Mouse (Mus musculus) brain, embryonic 14.5 days (tissue): ENCODE results near the gene Nfkb1.

Experiments used
- CTCF ChIP-seq: fragments of 200-500 bp; IDR thresholded peaks from 2 replicates; pipeline ENCODE4 v1.5.1; 2012; ENCODE audit warnings: inconsistent platforms, mild to moderate bottlenecking, moderate library complexity, borderline replicate concordance; ENCODE audit not compliant: insufficient read depth, insufficient read length; ENCODE audit errors: extremely low read depth
- POLR2A ChIP-seq: fragments of 200-500 bp; IDR thresholded peaks from 2 replicates; pipeline ENCODE4 v1.6.1; 2012; ENCODE audit warnings: mild to moderate bottlenecking, inconsistent platforms, borderline replicate concordance; ENCODE audit not compliant: poor library complexity, insufficient read depth, insufficient read length, severe bottlenecking; ENCODE audit errors: extremely low read depth

DNA sequence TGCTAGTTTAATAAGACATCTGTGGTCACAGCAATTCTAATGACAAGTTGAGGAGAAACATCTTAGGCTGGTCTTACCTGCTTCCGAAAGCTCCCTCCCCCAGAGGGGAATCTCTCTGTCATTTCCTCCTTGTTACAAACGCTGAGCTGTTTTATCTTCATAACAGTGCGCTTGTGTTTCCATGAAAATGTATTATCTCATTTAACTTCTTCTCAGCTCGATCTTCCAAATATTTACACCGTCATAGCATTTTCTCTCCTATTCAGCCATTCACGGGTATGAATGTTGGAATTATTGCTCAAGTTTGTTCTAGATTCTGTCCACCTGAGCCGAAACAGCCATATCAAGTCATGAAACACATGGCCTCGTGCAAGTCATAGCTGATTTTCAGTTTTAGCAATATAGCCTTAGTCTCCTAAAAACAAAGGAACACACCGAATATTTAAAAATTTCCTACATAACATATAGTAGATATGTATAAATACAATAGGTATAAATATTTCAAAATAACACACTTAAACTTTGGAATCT is 19.8 kb upstream of the Nfkb1 start:
- no peak for TF ChIP-seq CTCF
- TF ChIP-seq POLR2A: no peak
